Mouse (Mus musculus): Measurements from ENCODE around the gene Fut7.
A peak's percentile ranks its signal among the peaks of the same experiment; 100 is the strongest.
"Not testable (repeated sequence)": the region's sequence is repeated elsewhere in the genome, so short reads cannot be mapped to it uniquely, and the experiment has no call there.

Gene Fut7

DNA sequence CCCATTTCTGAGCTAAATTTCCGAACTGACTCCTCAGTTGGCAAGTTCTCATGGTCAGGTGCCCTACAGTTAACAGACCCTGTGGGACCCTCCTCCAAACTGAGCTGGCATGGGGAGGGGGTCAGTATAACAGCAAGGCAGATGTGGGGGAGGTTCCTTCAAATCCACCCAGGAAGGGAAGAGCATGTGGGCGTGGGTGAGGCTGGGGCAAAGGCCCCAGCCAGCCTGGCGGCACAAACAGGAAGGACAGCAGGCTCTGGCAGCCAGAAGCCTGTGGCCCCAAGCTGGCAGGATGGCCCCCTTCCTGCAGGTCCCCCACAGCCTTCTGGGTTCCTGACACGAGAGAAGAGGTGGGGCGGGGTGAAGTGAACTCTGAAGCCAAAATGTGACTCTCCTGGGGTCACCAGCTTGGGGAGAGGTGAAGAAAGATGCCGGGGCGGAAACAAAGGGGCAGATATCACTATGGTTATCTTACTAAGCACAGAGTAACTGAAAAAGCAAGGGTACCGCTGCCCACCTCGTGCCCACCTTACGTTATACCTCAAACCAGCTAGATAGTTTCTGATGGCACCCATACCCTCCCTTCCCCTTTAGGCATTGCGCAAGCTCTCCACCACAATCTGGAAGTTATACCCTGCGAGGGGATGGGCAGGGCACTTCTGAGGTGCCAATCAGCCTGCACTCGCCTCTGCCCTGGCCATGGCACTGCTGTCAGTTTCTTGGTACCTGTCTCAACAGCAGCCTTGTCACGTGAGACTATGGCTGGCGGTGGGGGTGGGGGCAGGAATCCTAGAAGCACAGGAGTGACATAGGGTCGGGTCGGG, at the start of gene Fut7:
TSS of gene Fut7 (plus strand) at position 681 of the 824 bp plus-strand sequence.
- no peak for DNase-seq (ENCODE audit: low spot score)

DNA sequence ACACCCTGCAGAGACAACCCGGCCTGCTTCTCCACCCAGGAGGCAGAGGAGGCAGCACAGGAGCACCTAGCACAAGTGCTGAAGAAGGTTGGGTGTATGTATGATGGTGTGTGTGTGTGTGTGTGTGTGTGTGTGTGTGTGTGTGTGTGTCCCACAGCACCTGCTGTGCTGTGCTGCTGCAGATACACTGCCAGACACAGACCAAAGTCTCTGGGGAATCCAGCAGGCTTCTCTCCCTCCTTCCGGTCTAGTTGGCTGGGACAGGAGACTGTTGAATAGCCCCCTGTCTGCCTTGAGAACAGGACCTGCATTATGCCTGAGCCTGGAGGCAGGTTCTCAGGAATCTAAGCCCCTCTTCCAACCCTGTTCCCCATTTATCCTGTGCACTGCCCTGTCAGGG, 49.6 kb upstream of the Fut7 start:
- DNase-seq (ENCODE audit: low spot score), result peak; percentile 68

- peak; percentile 70 for DNase-seq (ENCODE audit: low spot score)
These were observed 46.5 kb upstream of the Fut7 start for GRCm38 (mm10) chr2:25376589-25376988.

DNA sequence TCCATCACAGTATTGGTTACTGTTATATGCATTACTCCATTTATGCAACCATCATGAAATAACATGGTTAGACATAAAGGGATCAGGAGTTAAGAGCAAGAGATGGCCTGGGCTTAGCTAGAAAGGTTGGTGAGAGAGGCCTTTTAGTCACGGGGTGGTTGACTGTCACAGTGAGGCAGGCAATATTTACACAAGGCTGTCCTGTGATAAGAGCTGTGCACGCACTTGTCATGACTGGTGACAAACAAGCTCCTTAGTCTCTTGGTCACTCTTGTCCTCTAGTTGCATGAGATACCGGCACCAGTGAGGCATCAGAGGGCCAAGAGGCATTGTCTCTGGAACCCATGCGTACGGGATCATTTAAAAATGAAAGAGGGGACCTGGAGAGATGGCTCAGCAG, 38.6 kb upstream of the Fut7 start:
- no peak for DNase-seq (ENCODE audit: low spot score)

- peak; percentile 45 for DNase-seq (ENCODE audit: low spot score)
These were observed 31.8 kb upstream of the Fut7 start for GRCm38 (mm10) chr2:25391266-25391665.

DNA sequence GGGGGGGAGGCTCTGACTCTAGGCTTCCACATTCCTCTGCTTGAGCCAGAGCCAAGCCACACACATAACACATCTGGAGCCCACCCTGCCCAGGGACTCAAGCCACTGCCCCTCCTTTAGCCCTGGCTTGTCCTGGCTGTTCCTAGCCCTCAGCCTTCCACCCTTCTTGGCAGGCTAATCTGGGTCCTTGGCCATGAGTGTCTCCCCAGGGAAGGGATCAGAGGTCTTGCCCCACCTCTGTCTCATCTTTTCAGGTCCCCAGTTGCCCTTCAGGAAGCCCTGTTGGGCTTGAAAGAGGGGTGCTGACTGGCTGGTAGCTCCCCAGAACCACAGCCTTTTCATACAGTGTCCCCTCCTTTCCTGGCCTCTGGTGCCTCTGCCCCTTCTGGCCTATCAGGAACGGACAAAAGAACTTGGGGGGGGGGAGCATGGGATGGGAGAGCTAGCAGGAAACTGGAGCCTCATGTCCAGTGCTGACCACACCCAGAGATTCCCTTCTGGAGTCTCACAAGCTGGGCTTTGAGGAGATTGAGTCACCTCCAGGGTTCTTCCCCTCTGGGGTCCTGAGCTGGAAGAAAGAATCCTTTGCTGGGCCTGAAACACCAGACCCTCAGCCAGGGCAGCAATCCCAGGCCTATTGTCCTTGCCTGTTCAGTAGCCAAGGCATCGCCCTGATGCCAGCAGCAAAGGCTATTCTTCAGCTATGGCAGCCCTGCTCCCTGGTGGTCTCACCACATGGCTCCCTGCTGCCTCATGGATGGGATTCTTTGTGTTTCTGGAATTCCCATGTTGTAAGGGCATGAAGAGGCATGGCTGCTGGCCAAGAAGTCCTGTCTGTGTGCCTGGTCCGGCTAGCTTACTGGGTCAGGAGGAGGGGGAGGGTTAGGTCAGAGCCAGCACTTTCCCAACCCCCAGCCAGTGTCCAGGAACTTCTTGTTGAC, 28.5 kb upstream of the Fut7 start:
- peak; percentile 49 for DNase-seq (ENCODE audit: low spot score)

DNA sequence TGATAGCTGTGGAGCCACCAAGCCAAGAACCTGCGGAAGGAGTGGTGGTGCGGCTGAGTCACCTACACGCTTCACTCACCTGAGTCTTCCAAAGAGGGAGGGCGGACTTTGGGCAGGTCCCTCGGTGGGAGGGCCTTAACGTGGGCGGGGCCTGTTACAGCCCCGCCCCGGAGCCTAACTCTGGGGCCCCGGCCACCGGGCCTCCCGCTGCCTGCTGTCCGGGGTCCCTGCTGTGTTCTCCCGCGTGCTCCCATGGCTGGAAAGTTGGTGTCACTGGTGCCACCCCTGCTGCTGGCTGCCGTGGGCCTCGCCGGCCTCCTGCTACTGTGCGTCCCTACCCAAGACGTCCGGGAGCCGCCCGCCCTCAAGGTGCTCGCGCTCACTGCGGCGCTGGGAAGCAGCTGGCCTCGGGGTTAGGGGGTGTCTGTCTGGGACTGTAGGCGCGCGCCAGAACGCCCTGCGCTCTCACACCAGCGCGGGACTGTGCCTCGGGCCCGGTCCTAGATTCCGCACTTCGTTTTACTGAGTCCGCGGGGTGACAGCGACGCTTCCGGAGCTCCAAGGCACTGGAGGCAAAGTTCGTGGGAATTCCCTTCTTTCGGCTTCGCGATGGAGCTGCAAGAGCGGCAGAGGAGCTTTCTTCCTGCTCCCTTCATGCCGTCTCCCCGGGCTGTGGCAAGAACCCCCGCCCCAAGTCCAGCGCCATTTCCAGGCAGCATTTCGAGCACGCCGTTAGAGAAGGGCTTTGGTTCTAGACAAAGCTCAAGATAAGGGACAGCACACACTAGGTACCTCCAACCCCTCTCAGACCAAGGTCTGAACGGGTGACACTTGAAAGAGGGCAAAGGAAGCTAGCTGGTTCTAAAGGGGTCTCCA, 27.1 kb upstream of the Fut7 start, which contains the start of gene Entpd2:
TSS of gene Entpd2 (plus strand) at position 154 of the 876 bp plus-strand sequence.
- peak; percentile 30 for DNase-seq (ENCODE audit: low spot score)

DNA sequence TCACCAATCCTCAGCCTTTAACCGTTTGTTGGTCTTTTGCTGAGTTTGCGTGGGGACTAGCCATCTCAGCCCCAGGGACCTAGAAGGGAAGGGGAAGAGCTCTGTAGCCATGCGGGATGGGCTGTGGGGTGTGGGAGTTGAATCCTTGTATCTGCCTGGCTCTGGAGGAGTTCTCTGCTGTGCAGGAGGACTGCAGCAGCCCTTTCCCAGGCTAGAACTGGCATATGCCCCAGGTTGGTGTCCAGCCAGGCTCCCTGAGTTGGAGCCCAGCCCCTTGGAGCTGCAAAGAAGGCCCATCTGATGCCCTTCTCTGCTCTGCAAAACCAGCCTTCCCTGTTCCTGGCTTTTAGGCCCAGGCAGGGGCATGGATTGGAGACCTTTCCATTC, 26.5 kb upstream of the Fut7 start:
- no peak for DNase-seq (ENCODE audit: low spot score)

DNA sequence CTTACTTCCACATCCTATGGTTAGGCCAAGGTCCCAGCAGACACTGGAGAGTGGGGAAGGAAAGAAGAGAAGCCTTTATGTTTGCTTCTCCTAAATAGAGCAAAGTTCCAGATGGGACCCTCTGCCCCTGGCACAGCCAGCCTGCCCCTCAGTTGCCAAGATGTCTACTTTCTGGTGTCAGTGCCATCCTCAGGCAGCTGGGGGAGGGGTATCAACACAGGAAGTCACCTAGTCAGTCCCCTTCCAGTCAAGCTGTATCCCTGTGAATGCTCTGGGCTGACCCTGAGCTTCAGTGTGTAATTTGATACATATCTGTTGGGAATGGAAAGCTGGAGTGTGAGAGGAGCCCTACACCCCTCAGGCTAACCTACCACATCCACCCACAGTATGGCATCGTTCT, 26.1 kb upstream of the Fut7 start:
- no peak for DNase-seq (ENCODE audit: low spot score)

DNA sequence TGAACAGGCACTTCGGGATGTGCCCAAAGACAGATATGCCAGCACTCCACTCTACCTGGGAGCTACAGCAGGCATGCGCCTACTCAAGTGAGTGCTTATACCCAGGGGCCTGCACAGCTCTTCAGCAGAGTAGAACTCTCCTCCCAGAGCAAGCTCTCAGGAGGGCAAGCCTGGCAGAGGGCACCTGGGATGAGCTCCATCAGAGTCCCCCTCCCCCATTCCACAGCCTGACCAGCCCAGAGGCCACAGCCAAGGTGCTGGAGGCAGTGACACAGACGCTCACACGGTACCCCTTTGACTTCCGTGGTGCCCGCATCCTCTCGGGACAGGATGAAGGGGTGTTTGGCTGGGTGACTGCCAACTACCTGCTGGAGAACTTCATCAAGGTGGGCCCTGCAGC, 25.0 kb upstream of the Fut7 start:
- DNase-seq (ENCODE audit: low spot score), result no peak

DNA sequence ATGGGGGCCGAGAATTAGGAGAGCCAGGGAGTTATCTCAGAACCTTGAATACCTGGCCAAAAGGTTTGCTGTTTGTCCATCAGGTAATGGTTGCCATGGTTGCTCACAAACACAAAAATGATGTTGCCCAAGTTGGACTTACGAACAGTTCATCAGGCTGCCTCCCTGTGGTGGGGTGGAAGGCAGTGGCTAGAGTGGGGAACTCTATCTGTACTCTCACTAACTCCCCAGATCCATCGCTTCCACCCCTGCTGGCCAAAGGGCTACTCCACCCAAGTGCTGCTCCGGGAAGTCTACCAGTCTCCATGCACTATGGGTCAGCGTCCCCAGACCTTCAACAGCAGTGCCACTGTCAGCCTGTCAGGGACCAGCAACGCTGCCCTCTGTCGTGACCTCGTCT, 24.0 kb upstream of the Fut7 start, which contains the start of gene Npdc1:
TSS of gene Npdc1 (plus strand) at position 301 of the 400 bp plus-strand sequence.
- no peak for DNase-seq (ENCODE audit: low spot score)

- no peak for DNase-seq (ENCODE audit: low spot score)
These were observed 22.8 kb upstream of the Fut7 start for GRCm38 (mm10) chr2:25400291-25400690.

DNA sequence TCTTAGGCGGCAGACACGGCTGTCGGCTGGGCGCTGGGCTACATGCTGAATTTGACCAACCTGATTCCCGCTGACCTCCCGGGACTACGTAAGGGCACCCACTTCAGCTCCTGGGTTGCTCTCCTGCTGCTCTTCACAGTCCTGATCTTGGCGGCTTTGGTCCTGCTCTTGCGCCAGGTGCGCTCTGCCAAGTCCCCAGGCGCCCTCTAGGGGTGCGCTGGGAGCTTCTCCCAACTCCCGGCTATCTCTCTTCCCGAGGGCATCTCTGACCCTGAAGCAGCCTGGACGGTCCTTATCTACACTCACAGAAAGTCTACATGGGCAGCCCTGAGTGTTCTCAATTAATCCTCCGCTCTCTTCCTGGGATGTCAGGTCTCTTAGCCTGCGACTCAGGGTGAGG, 22.3 kb upstream of the Fut7 start:
- peak; percentile 70 for DNase-seq (ENCODE audit: low spot score)

- DNase-seq (ENCODE audit: low spot score), result peak; percentile 87
These were observed 20.6 kb upstream of the Fut7 start for GRCm38 (mm10) chr2:25402377-25402971.

DNA sequence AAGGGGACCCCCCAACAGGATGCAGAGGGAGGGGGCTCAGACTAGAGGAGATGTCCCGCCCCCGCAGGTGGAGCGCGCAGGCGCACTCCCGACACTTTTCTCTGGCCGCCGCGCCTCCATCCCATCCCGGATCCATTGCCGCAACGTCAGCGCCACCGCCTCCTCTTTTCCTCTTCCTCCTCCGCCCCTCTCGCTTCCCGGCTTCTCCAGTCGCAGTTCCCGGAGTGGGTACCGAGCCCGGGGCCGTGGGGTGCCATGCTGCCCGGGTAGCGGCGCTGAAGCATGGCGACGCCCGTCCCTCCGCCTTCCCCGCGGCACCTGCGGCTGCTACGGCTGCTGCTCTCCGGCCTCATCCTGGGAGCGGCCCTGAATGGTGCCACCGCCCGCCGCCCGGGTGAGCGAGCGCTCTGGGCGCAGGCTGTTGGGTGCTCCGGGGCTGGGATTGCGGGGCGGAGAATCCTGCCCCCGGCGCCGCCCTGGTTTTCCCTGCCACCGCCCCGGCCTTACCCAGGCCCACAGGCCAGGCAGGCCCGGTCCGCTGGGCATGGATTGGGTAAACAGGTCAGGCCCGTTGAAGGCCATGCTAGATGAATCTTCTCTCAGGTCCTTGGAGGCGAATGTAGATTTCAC, 20.0 kb upstream of the Fut7 start:
- DNase-seq (ENCODE audit: low spot score), result peak; percentile 77

GRCm38 (mm10) chr2:25403994-25404393, 19.1 kb upstream of the Fut7 start:
- DNase-seq (ENCODE audit: low spot score), result no peak

DNA sequence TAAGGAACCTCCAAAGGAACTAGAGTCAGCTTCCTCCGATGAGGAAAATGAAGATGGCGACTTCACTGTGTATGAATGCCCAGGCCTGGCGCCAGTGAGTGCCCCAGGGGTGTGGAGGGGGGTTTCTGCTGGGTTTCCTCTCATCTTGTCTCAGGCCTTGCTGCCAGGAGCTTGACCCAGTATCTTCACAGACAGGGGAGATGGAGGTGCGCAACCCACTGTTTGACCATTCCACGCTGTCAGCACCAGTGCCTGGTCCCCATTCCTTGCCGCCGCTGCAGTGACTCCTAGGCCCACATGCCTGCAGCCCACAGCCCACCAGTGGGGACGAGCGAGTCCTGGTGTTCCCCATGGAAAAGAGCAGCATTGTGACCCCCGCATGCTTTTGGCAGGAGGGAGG, 14.2 kb upstream of the Fut7 start:
- DNase-seq (ENCODE audit: low spot score), result no peak

- DNase-seq (ENCODE audit: low spot score), result not testable (repeated sequence)
These were observed 9.6 kb upstream of the Fut7 start for GRCm38 (mm10) chr2:25413436-25413835.

DNA sequence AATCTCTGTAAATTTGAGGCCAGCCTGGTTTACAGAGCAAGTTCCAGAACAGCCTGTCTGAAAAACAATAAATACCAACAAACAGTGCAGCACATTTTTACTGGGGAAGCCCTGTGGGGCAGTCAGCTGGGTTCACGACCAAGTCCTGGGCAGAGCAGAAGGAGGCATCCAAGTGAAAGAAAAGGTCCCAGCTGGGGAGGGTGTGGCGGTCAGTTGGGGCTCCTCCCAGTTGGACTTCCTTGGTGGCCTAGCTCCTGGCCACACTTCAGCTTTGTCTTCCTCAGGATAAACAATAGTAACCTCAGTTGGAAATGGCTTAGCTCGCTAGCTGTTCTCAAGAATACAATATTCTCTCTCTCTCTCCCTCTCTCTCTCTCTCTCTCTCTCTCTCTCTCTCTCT, 5.6 kb upstream of the Fut7 start:
- no peak for DNase-seq (ENCODE audit: low spot score)

GRCm38 (mm10) chr2:25421896-25422295, 1.2 kb upstream of the Fut7 start:
- peak; percentile 64 for DNase-seq (ENCODE audit: low spot score)

GRCm38 (mm10) chr2:25423626-25424025, 559 bp downstream of the Fut7 start:
- DNase-seq (ENCODE audit: low spot score), result no peak
